34 mouse cellular contexts compared by ENCODE assay signal in genomic region chr6:108812134-108812533, GRCm38 (mm10).
"Had no signal": no experiment of that assay in that cellular context is flagged by ENCODE, and none has a peak within 500 bp of the region (broad histone marks: within the 10 kb centered on the region; RNA-seq: fewer than 3 reads in every experiment).

No protein-coding gene starts in this region.

- H3K4me3 ChIP-seq: heart, embryonic 10.5 days; heart, embryonic 12.5 days; heart, embryonic 13.5 days; heart, embryonic 15.5 days; hindbrain, embryonic 10.5 days; hindbrain, embryonic 12.5 days; hindbrain, embryonic 13.5 days; hindbrain, embryonic 15.5 days; kidney, embryonic 15.5 days; layer of hippocampus, adult 2 months; left cerebral cortex, adult 2 months had no signal

- ATAC-seq: hindbrain, embryonic 16.5 days; hindbrain, postnatal 0 days; inflammation-experienced regulatory T-cells, adult 6 months; intestine, postnatal 0 days had no signal

- H3K4me1 ChIP-seq: hindbrain, embryonic 10.5 days; hindbrain, embryonic 12.5 days; hindbrain, embryonic 13.5 days; hindbrain, embryonic 15.5 days; kidney, embryonic 15.5 days had no signal

- H3K27ac ChIP-seq: heart, embryonic 10.5 days; heart, embryonic 13.5 days; heart, embryonic 15.5 days; hindbrain, embryonic 10.5 days; hindbrain, embryonic 12.5 days; hindbrain, embryonic 13.5 days; hindbrain, embryonic 14.5 days; hindbrain, embryonic 15.5 days; hindbrain, postnatal 0 days; kidney, embryonic 15.5 days; kidney, postnatal 0 days; layer of hippocampus, adult 2 months; left cerebral cortex, adult 2 months had no signal

- DNase-seq: heart, postnatal 10 days; heart, postnatal 14 days; heart, postnatal 36 days; heart, postnatal 4 days; kidney, adult 11 months; kidney, adult 18-20 months; kidney, adult 2 months; kidney, adult 8-10 months; kidney, adult 9 months; kidney, postnatal 10 days; kidney, postnatal 14 days; kidney, postnatal 25 days; kidney, postnatal 36 days; kidney, postnatal 4 days; layer of hippocampus, adult 9-11 months; layer of hippocampus, postnatal 36 days had no signal

- H3K9me3 ChIP-seq: heart, embryonic 10.5 days; heart, embryonic 12.5 days; heart, embryonic 13.5 days; heart, embryonic 15.5 days; hindbrain, embryonic 10.5 days; hindbrain, embryonic 12.5 days; hindbrain, embryonic 13.5 days; hindbrain, embryonic 15.5 days; kidney, embryonic 15.5 days had no signal

- H3K9ac ChIP-seq: heart, embryonic 12.5 days; heart, embryonic 13.5 days; heart, embryonic 15.5 days; hindbrain, embryonic 12.5 days; hindbrain, embryonic 13.5 days; hindbrain, embryonic 14.5 days; hindbrain, embryonic 15.5 days; kidney, embryonic 15.5 days had no signal

- H3K4me2 ChIP-seq: heart, embryonic 11.5 days; heart, embryonic 12.5 days; heart, embryonic 13.5 days; heart, embryonic 15.5 days; hindbrain, embryonic 12.5 days; hindbrain, embryonic 13.5 days; hindbrain, embryonic 14.5 days; hindbrain, embryonic 15.5 days; kidney, embryonic 15.5 days had no signal

- H3K27me3 ChIP-seq: heart, embryonic 12.5 days; heart, embryonic 13.5 days; heart, embryonic 15.5 days; hindbrain, embryonic 12.5 days; hindbrain, embryonic 13.5 days; hindbrain, embryonic 15.5 days; kidney, embryonic 15.5 days had no signal
